Mouse (Mus musculus) heart, postnatal 0 days (tissue): Measurements from ENCODE around the gene S100a5.

Experiments
- CTCF ChIP-seq: IDR thresholded peaks from 2 replicates; pipeline ENCODE4 v1.5.1; 2016; ENCODE audit warnings: antibody characterized with exemption, control low read depth, low read depth
- EP300 ChIP-seq: IDR thresholded peaks from 2 replicates; pipeline ENCODE4 v1.6.1; 2016; ENCODE audit warnings: antibody characterized with exemption, low read depth

- TF ChIP-seq CTCF (no peak), EP300 (no peak)
Observed at GRCm38 (mm10) chr3:90615911-90616310, 7.6 kb downstream of the S100a5 start.
